Comparison of ENCODE assay signal across 1 mouse cellular context in genomic region chr11:60474534-60474933, GRCm38 (mm10).
A peak's percentile ranks its signal among the peaks of the same experiment; 100 is the strongest.
TF ChIP-seq lines count a peak whose summit lies in the region.

No protein-coding gene starts in this region.

TF ChIP-seq in MEL, 35 proteins besides CTCF, POLR2A, EP300 and RAD21 (continued from another document):
- TF ChIP-seq ZNF384 (IDR thresholded peaks at IDR 0.05; ENCODE audit: low read depth, low read length) = peak; percentile 79
